Mouse (Mus musculus) megakaryocyte, embryonic 14.5 days (primary cell): ENCODE data around the gene Pigm. TPM values are rescaled to one million over a fixed set of nuclear protein-coding genes. Genes with fewer than 3 reads are reported as not detected.

Experiments
- H3K27me3 ChIP-seq: replicated peaks from 2 replicates; pipeline ENCODE3; 2012; ENCODE audit warnings: inconsistent platforms
- H3K36me3 ChIP-seq: replicated peaks from 2 replicates; pipeline ENCODE3; 2012; ENCODE audit warnings: low read length, inconsistent platforms, mixed read lengths
- H3K4me1 ChIP-seq: 2 replicates; pipeline ENCODE4 v1.6.1; 2012; ENCODE audit warnings: inconsistent platforms
- H3K4me3 ChIP-seq: replicated peaks from 2 replicates; pipeline ENCODE3; 2012; ENCODE audit warnings: moderate library complexity, mild to moderate bottlenecking, inconsistent platforms
- H3K9me3 ChIP-seq: 2 replicates; pipeline ENCODE4 v1.6.1; 2012; ENCODE audit warnings: inconsistent platforms
- FLI1 ChIP-seq: IDR thresholded peaks from 2 replicates; pipeline ENCODE4 v1.6.1; 2012; ENCODE audit warnings: low read length, inconsistent platforms, mixed read lengths
- GATA1 ChIP-seq: IDR thresholded peaks from 3 replicates; pipeline ENCODE4 v1.6.1; 2012; ENCODE audit warnings: mixed read lengths, low read length, inconsistent platforms, borderline replicate concordance
- polyA plus RNA-seq: library from polyadenylated mRNA; stranded (reverse); fragments of >175 nt; gene quantifications from 2 replicates; pipeline ENCODE4 v1.2.3, GENCODE M21; 2012; ENCODE audit warnings: low replicate concordance; ENCODE audit not compliant: insufficient read depth

Gene Pigm
- polyA plus RNA-seq, 1 experiment, result 4.1 TPM

GRCm38 (mm10) chr1:172409431-172409830 lies 33.1 kb downstream of the Pigm start:
- H3K4me3 ChIP-seq, result peak overlapping the region; percentile 46
- no peaks in the 10 kb centered on the region for H3K9me3 ChIP-seq
- no peaks in the 10 kb centered on the region for H3K36me3 ChIP-seq
- peaks cover 27% of the 10 kb centered on the region for H3K27me3 ChIP-seq
- peaks cover 16% of the 10 kb centered on the region for H3K4me1 ChIP-seq
- TF ChIP-seq GATA1 (no peak), FLI1 (no peak)

- no peak for TF ChIP-seq FLI1
- no peak for TF ChIP-seq GATA1
- Histone ChIP-seq H3K9me3 (no peaks in the 10 kb centered on the region), H3K4me3 (no peak overlapping the region), H3K27me3 (peaks cover 29% of the 10 kb centered on the region), H3K4me1 (peaks cover 16% of the 10 kb centered on the region), H3K36me3 (no peaks in the 10 kb centered on the region)
These were observed 34.5 kb downstream of the Pigm start for GRCm38 (mm10) chr1:172410806-172411205.

- Histone ChIP-seq H3K4me1 (peaks cover 16% of the 10 kb centered on the region), H3K36me3 (no peaks in the 10 kb centered on the region), H3K9me3 (no peaks in the 10 kb centered on the region), H3K4me3 (no peak overlapping the region), H3K27me3 (peaks cover 22% of the 10 kb centered on the region)
- TF ChIP-seq GATA1 (no peak), FLI1 (no peak)
These were observed 35.9 kb downstream of the Pigm start for GRCm38 (mm10) chr1:172412204-172412603.

GRCm38 (mm10) chr1:172413491-172414230 lies 37.3 kb downstream of the Pigm start:
- Histone ChIP-seq H3K27me3 (peaks cover 21% of the 10 kb centered on the region), H3K36me3 (no peaks in the 10 kb centered on the region), H3K4me1 (peaks cover 23% of the 10 kb centered on the region), H3K4me3 (no peak overlapping the region), H3K9me3 (no peaks in the 10 kb centered on the region)
- TF ChIP-seq FLI1, result no peak
- no peak for TF ChIP-seq GATA1

- Histone ChIP-seq H3K4me1 (peaks cover 23% of the 10 kb centered on the region), H3K27me3 (peaks cover 21% of the 10 kb centered on the region), H3K4me3 (no peak overlapping the region), H3K36me3 (no peaks in the 10 kb centered on the region), H3K9me3 (no peaks in the 10 kb centered on the region)
- TF ChIP-seq FLI1, result no peak
- TF ChIP-seq GATA1, result no peak
These were observed 37.9 kb downstream of the Pigm start for GRCm38 (mm10) chr1:172414231-172414585.

- no peak for TF ChIP-seq FLI1
- no peak for TF ChIP-seq GATA1
- Histone ChIP-seq H3K4me1 (peaks cover 20% of the 10 kb centered on the region), H3K9me3 (0 out of 2 replicates have a peak, but pooled peaks cover under 1% of the 10 kb centered on the region), H3K4me3 (no peak overlapping the region), H3K36me3 (no peaks in the 10 kb centered on the region), H3K27me3 (peaks cover 21% of the 10 kb centered on the region)
These were observed 38.7 kb downstream of the Pigm start for GRCm38 (mm10) chr1:172415061-172415460.

- H3K4me1 ChIP-seq, result peaks cover 14% of the 10 kb centered on the region
- H3K9me3 ChIP-seq, result 0 out of 2 replicates have a peak, but pooled peaks cover 8% of the 10 kb centered on the region
- no peaks in the 10 kb centered on the region for H3K36me3 ChIP-seq
- no peak overlapping the region for H3K4me3 ChIP-seq
- no peak for TF ChIP-seq GATA1
- TF ChIP-seq FLI1, result no peak
- H3K27me3 ChIP-seq, result peaks cover 18% of the 10 kb centered on the region
These were observed 41.8 kb downstream of the Pigm start for GRCm38 (mm10) chr1:172418173-172418572.

GRCm38 (mm10) chr1:172418642-172419041 lies 42.3 kb downstream of the Pigm start:
- no peaks in the 10 kb centered on the region for H3K36me3 ChIP-seq
- H3K4me1 ChIP-seq, result peaks cover 16% of the 10 kb centered on the region
- no peak overlapping the region for H3K4me3 ChIP-seq
- no peak for TF ChIP-seq FLI1
- no peak for TF ChIP-seq GATA1
- peaks cover 14% of the 10 kb centered on the region for H3K27me3 ChIP-seq
- 0 out of 2 replicates have a peak, but pooled peaks cover 8% of the 10 kb centered on the region for H3K9me3 ChIP-seq

- no peak for TF ChIP-seq GATA1
- TF ChIP-seq FLI1, result no peak
- Histone ChIP-seq H3K4me3 (no peak overlapping the region), H3K27me3 (peaks cover 1% of the 10 kb centered on the region), H3K4me1 (peaks cover 16% of the 10 kb centered on the region), H3K36me3 (no peaks in the 10 kb centered on the region), H3K9me3 (0 out of 2 replicates have a peak, but pooled peaks cover 8% of the 10 kb centered on the region)
These were observed 43.8 kb downstream of the Pigm start for GRCm38 (mm10) chr1:172420181-172420580.

GRCm38 (mm10) chr1:172423393-172423792 lies 47.0 kb downstream of the Pigm start:
- Histone ChIP-seq H3K4me3 (no peak overlapping the region), H3K36me3 (no peaks in the 10 kb centered on the region), H3K9me3 (0 out of 2 replicates have a peak, but pooled peaks cover 8% of the 10 kb centered on the region), H3K27me3 (peaks cover 2% of the 10 kb centered on the region), H3K4me1 (peaks cover 13% of the 10 kb centered on the region)
- TF ChIP-seq FLI1 (no peak), GATA1 (no peak)
